8 mouse cellular contexts compared by ENCODE assay signal in the genomic region with DNA sequence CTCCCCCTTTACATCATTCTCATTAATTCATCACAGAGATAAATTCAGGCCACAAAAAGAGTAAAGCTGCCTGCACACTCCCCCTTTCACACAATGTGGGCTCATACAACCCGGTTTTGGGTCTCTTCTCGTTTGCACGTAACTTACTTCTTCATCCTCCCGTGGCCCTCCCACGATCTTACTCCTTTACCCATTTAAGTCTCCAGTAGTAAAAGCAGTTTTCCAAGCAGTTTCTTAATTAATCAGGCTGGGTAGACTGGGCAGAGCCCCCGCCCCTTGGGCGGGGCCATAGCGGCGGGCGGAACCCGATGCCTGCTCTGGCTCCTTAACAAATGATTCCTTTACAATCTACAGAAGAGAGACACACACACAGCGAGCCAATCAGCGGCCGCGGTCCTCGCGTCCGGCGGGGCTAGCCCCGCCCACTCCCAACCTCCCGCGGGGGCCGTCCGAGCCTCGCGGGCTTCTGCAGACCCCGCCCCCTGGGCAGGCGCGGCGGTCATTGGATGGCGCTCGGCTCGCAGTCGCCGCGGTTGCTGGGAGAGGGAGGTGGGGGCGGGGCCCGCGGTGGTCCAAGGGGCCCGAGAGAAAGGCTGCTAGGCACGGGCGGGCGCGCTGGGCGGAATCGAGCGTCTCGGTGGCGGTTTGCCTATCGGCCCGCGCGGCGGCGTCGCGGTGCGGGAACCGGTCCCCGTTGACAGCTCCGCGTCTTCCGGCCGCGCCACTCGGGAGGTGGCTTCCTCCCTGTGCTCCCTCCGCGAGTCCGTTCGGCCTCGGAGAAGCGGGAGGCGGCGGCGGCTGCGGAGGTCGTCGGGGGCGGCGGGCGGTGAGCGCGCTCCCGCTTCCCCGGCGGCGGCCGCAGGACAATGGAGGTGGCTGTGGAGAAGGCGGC. TPM values are rescaled to one million over a fixed set of nuclear protein-coding genes. Genes with fewer than 3 reads are reported as not detected.
DNase-seq lines count a peak whose midpoint lies in the region; ATAC-seq lines count a peak whose summit lies in the region.

A gene (plus strand): TSS at position 567 of the 892 bp plus-strand sequence.

- peak; percentile 95 for DNase-seq in B cell, adult 2 months
- DNase-seq in brain, adult 2 months (ENCODE audit: low read depth, low spot score): peak; percentile 99
- peak; percentile 99 for DNase-seq in heart, embryonic 10.5 days (ENCODE audit: low spot score)
- DNase-seq in liver: peak; percentile 99
- DNase-seq in spleen, postnatal 4 days (ENCODE audit: low spot score in 2 of 2): peak; percentile 94 to 97

- ATAC-seq in erythroblast, adult 5-6 weeks (replicated peaks; ENCODE audit: low FRiP score, poor library complexity, severe bottlenecking): peak; percentile 97
- peak; percentile 99 for ATAC-seq in kidney, embryonic 15.5 days (replicated peaks; ENCODE audit: low FRiP score)
- peak; percentile 94 for ATAC-seq in monocyte, adult 5-6 weeks (replicated peaks; ENCODE audit: insufficient number of reproducible peaks, low FRiP score, low TSS enrichment, poor library complexity, severe bottlenecking)

- 2% methylated on average over 82 of the region's 89 CpGs for WGBS in heart, embryonic 10.5 days
- WGBS in kidney, embryonic 15.5 days: under 1% methylated on average over 81 of the region's 89 CpGs

- peak within 1 kb of the TSS; percentile 65 for H3K4me2 ChIP-seq in kidney, embryonic 15.5 days

- no peaks in the 10 kb centered on the region for H3K27me3 ChIP-seq in heart, embryonic 10.5 days (ENCODE audit: insufficient read depth, poor library complexity, severe bottlenecking)
- H3K27me3 ChIP-seq in kidney, embryonic 15.5 days: no peaks in the 10 kb centered on the region

- H3K4me1 ChIP-seq in heart, embryonic 10.5 days: no peaks in the 10 kb centered on the region
- no peaks in the 10 kb centered on the region for H3K4me1 ChIP-seq in kidney, embryonic 15.5 days

- peaks cover 22% of the 10 kb centered on the region for H3K9me3 ChIP-seq in heart, embryonic 10.5 days
- peaks cover 34% of the 10 kb centered on the region for H3K9me3 ChIP-seq in kidney, embryonic 15.5 days (replicated peaks)

- H3K9ac ChIP-seq in kidney, embryonic 15.5 days: peak within 1 kb of the TSS; percentile 90

- peak within 1 kb of the TSS; percentile 92 for H3K4me3 ChIP-seq in heart, embryonic 10.5 days
- peak within 1 kb of the TSS; percentile 93 for H3K4me3 ChIP-seq in kidney, embryonic 15.5 days (replicated peaks)

- H3K36me3 ChIP-seq in heart, embryonic 10.5 days: peaks cover 29% of the 10 kb centered on the region
- peaks cover 28% of the 10 kb centered on the region for H3K36me3 ChIP-seq in kidney, embryonic 15.5 days

- H3K27ac ChIP-seq in heart, embryonic 10.5 days: peak within 1 kb of the TSS; percentile 99
- peak within 1 kb of the TSS; percentile 98 for H3K27ac ChIP-seq in kidney, embryonic 15.5 days

RNA-seq across cellular contexts. Expression of the gene that starts here (rescaled TPM):
- total RNA-seq in erythroblast, adult 5-6 weeks (2015; ENCODE audit: low replicate concordance): 17.5 and 29.7 TPM in 2 replicates
- total RNA-seq in erythroblast, adult 5-6 weeks (2017; ENCODE audit: low replicate concordance): 22.0 and 23.4 TPM in 2 replicates
- polyA plus RNA-seq in heart, embryonic 10.5 days (2016; fragmentation: Nextera tagmentation; extraction: Ambion mirVana): 10.2 and 15.4 TPM in 2 replicates
- 16.8 and 17.4 TPM in 2 replicates for polyA plus RNA-seq in kidney, embryonic 15.5 days (2015; fragmentation: Nextera tagmentation; extraction: Ambion mirVana)
- 26.9 to 37.1 TPM (median 27.4 TPM) in 3 replicates for total RNA-seq in monocyte, adult 5-6 weeks (2017)

Comparison
In these comparisons a context has a peak if more than half of its experiments do, and no peak if none do; other contexts are left out.
1. Peak in every context shown above with its lines: DNase-seq, ATAC-seq, H3K4me3 ChIP-seq and H3K27ac ChIP-seq.